Mouse (Mus musculus) midbrain, embryonic 11.5 days (tissue): ENCODE measurements around the gene 1700037H04Rik. TPM values are rescaled to one million over a fixed set of nuclear protein-coding genes. Genes with fewer than 3 reads are reported as not detected.
A peak's percentile ranks its signal among the peaks of the same experiment; 100 is the strongest.

Experiments used
- ATAC-seq: fragments of 200-750 bp; cut with Nextera tagmentation; 2 replicates; pipeline ENCODE4 v1.8.0; 2017; ENCODE audit warnings: moderate TSS enrichment, moderate library complexity; ENCODE audit not compliant: low FRiP score
- DNase-seq: peaks from one replicate; pipeline ENCODE4 v3.0.0; 2015; ENCODE audit warnings: low spot score; ENCODE audit errors: missing footprints
- H3K27ac ChIP-seq: fragments of 300-500 bp; sonication (generic); 2 replicates; pipeline ENCODE4 v1.5.1; 2014; ENCODE audit warnings: low read depth, low read length
- H3K27me3 ChIP-seq: fragments of 300-500 bp; sonication (generic); 2 replicates; pipeline ENCODE4 v1.6.1; 2014; ENCODE audit warnings: mild to moderate bottlenecking, low read length, moderate library complexity, mixed read lengths; ENCODE audit not compliant: control insufficient read depth, insufficient read depth
- H3K36me3 ChIP-seq: fragments of 300-500 bp; sonication (generic); 2 replicates; pipeline ENCODE4 v1.6.1; 2014; ENCODE audit warnings: mild to moderate bottlenecking, low read length, moderate library complexity, mixed read lengths; ENCODE audit not compliant: control insufficient read depth, insufficient read depth
- H3K4me1 ChIP-seq: fragments of 300-500 bp; sonication (generic); 2 replicates; pipeline ENCODE4 v1.6.1; 2014; ENCODE audit warnings: low read length; ENCODE audit not compliant: control insufficient read depth, insufficient read depth
- H3K4me2 ChIP-seq: fragments of 300-500 bp; sonication (generic); 2 replicates; pipeline ENCODE4 v1.6.1; 2014; ENCODE audit warnings: mild to moderate bottlenecking, moderate library complexity
- H3K4me3 ChIP-seq: fragments of 300-500 bp; sonication (generic); 2 replicates; pipeline ENCODE4 v1.5.1; 2014; ENCODE audit warnings: low read depth, low read length
- H3K9ac ChIP-seq: fragments of 300-500 bp; sonication (generic); 2 replicates; pipeline ENCODE4 v1.6.1; 2014; ENCODE audit warnings: low read length
- H3K9me3 ChIP-seq: fragments of 300-500 bp; sonication (generic); 2 replicates; pipeline ENCODE4 v1.6.1; 2016; ENCODE audit warnings: low read length; ENCODE audit not compliant: control insufficient read depth
- WGBS: fragments of 180-500 bp; shearing (Covaris S2); extraction: QIAGEN DNeasy Blood & Tissue Kit; methylation state at CpG from one replicate; pipeline ENCODE4 v1.1.7; 2014; 5-methylcytosine and 5-hydroxymethylcytosine counted together
- polyA plus RNA-seq: library from polyadenylated mRNA; unstranded; fragments of >200 nt; fragmentation: Nextera tagmentation; extraction: Ambion mirVana; gene quantifications from 2 replicates; pipeline ENCODE4 v1.2.1, GENCODE M21; 2014

Gene 1700037H04Rik
- polyA plus RNA-seq, 1 experiment from 2014 or later = 122 TPM

- no peak overlapping the region for H3K9ac ChIP-seq
- H3K4me2 ChIP-seq = no peak overlapping the region
- H3K4me1 ChIP-seq = no peaks in the 10 kb centered on the region
- DNase-seq (peak; percentile 35), ATAC-seq (0 out of 2 replicates have a peak, but pooled peaks have one; percentile 24)
- no peaks in the 10 kb centered on the region for H3K9me3 ChIP-seq
- H3K36me3 ChIP-seq = no peaks in the 10 kb centered on the region
- WGBS = 84% methylated on average over 11 of the region's 11 CpGs
- no peak overlapping the region for H3K27ac ChIP-seq
- H3K27me3 ChIP-seq = no peaks in the 10 kb centered on the region
- H3K4me3 ChIP-seq = no peak overlapping the region
These were observed 24.3 kb downstream of the 1700037H04Rik start for GRCm38 (mm10) chr2:131135521-131136139.

DNA sequence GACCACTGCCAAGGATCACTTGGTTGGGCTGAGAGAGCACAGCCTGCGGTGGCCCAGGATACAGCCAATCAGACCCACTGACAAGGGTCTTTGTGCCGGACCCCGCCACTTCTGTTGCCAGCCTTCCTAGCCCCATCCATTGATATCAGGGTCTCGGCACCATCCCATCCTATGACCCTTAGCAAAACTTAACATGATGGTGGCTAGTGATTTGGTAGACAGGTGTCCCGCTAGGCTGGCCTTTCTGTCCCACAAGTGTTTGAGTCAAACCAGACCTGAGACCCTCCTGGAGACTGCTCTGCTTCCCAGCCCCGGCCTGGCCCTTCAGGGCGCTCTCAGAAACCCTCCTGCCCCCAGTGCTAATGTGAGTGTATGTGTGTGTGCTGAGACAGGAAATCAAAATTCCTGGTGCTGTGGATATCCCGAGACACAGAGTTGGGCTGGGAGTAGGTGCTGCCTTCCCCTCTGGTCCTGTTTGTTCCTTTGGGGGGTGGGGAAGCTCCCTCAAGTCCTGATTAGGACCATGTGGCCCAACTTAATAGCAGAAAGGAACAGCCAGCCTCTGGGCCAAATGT lies 25.0 kb downstream of the 1700037H04Rik start:
- H3K4me1 ChIP-seq = no peaks in the 10 kb centered on the region
- H3K9me3 ChIP-seq = no peaks in the 10 kb centered on the region
- WGBS = 85% methylated on average over 8 of the region's 8 CpGs
- no peak overlapping the region for H3K9ac ChIP-seq
- no peaks in the 10 kb centered on the region for H3K27me3 ChIP-seq
- DNase-seq (no peak), ATAC-seq (no peak)
- no peak overlapping the region for H3K4me2 ChIP-seq
- no peak overlapping the region for H3K4me3 ChIP-seq
- H3K36me3 ChIP-seq = no peaks in the 10 kb centered on the region
- H3K27ac ChIP-seq = no peak overlapping the region; the same call in 1 of the 2 replicates

DNA sequence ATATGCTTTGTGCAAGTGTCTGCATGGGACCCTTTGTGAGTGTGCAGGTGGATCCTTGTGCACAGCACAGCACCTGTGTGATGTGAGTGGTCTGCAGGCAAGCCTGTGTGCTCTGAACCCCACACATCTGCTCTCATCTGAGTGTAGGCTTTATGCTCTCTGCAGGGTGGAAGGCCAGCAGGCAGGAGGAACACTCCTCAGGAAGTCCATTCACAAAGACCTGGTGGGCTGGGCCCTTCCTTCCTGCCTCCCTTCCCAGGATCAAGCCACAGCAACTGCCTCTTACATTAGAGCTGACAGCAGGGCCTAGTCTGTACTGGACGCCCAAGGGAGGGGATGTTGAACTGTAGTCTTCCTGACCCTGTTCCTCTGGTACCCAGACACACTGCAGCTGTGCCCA lies 25.5 kb downstream of the 1700037H04Rik start:
- Histone ChIP-seq H3K27ac (no peak overlapping the region), H3K9ac (no peak overlapping the region)

GRCm38 (mm10) chr2:131132930-131133547 lies 26.8 kb downstream of the 1700037H04Rik start, which contains the start of gene Gm11037:
TSS of gene Gm11037 (plus strand) at chr2:131133497.
- H3K9me3 ChIP-seq = no peaks in the 10 kb centered on the region
- H3K36me3 ChIP-seq = no peaks in the 10 kb centered on the region
- 89% methylated on average over 9 of the region's 9 CpGs for WGBS
- H3K4me3 ChIP-seq = no peak within 1 kb of the TSS
- H3K27me3 ChIP-seq = no peaks in the 10 kb centered on the region
- H3K4me1 ChIP-seq = no peaks in the 10 kb centered on the region; the same call in 1 of the 2 replicates
- no peak within 1 kb of the TSS for H3K9ac ChIP-seq
- peak; percentile 53 for DNase-seq
- no peak within 1 kb of the TSS for H3K4me2 ChIP-seq
- no peak for ATAC-seq
- no peak within 1 kb of the TSS for H3K27ac ChIP-seq

More for the DNA sequence above, 25.5 kb downstream of the 1700037H04Rik start:
- Histone ChIP-seq H3K4me3 (no peak overlapping the region), H3K9me3 (no peaks in the 10 kb centered on the region), H3K4me1 (no peaks in the 10 kb centered on the region), H3K27me3 (no peaks in the 10 kb centered on the region), H3K36me3 (no peaks in the 10 kb centered on the region), H3K4me2 (no peak overlapping the region)
- DNase-seq (peak; percentile 56), ATAC-seq (no peak)
- 38% methylated on average over 1 of the region's 1 CpGs for WGBS

DNA sequence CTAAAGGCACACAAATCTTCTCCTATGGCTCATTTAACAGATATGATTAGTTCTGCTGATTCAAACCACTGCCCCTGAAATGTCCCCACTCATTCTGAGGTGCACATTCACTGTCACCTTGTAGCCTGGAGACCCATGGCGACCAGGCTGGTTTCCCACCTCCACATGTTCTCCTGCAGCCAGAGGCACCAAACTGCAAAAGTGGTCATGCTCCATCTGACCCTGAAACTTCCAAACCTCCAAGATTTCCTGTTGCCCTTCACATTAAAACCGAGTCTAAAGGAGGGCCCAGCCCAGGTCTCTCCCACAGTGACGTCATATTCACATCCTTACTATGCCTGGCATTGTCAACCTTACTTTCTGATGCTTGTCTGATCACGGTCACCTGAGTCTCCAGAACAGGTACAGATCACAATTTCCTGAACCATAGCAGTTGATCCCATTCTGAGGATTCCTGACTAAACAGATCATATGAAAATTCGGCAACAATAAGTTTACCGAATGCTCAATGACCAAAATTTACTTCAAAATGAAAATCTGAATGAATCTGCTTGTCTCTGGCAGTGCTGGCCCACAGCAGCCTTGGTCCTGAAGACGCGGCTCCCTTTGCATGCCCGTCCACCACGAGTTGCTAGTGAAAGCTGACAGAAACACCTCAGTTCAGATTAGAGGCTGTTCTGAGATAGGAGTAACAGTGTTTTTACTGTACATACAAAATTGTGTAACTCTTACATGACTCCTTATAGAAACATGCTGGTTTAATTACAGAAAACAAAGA lies 27.6 kb downstream of the 1700037H04Rik start:
- WGBS = 87% methylated on average over 10 of the region's 10 CpGs
- DNase-seq = peak; percentile 49
- no peak overlapping the region for H3K4me3 ChIP-seq
- no peaks in the 10 kb centered on the region for H3K9me3 ChIP-seq
- peaks cover 7% of the 10 kb centered on the region for H3K4me1 ChIP-seq
- no peaks in the 10 kb centered on the region for H3K36me3 ChIP-seq
- no peak overlapping the region for H3K4me2 ChIP-seq
- no peak for ATAC-seq
- no peak overlapping the region for H3K27ac ChIP-seq
- H3K9ac ChIP-seq = no peak overlapping the region
- no peaks in the 10 kb centered on the region for H3K27me3 ChIP-seq

DNA sequence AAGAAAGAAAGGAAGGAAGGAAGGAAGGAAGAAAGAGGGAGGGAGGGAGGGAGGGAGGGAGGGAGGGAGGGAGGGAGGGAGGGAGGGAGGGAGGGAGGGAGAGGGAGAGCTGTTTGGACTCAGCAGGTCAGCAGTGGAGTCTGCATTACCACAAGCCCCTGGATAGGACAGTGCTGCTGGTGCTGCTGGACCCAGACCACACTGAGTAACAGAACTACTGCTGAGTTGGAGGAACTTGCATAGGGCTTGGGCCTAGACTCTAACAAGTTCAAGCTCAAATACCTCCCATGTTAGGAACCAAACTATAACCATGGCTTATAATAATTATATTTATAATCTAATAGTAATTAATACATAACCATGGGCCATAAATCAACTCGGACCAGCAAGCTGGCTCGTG lies 29.0 kb downstream of the 1700037H04Rik start:
- no peaks in the 10 kb centered on the region for H3K27me3 ChIP-seq
- ATAC-seq (no peak), DNase-seq (no peak)
- no peak overlapping the region for H3K4me2 ChIP-seq
- no peaks in the 10 kb centered on the region for H3K36me3 ChIP-seq
- H3K4me1 ChIP-seq = peaks cover 16% of the 10 kb centered on the region
- no peak overlapping the region for H3K4me3 ChIP-seq
- no peak overlapping the region for H3K9ac ChIP-seq
- WGBS = 89% methylated on average over 2 of the region's 2 CpGs
- H3K9me3 ChIP-seq = no peaks in the 10 kb centered on the region
- H3K27ac ChIP-seq = no peak overlapping the region

GRCm38 (mm10) chr2:131129836-131130235 lies 30.0 kb downstream of the 1700037H04Rik start:
- ATAC-seq (no peak), DNase-seq (peak; percentile 75)
- Histone ChIP-seq H3K9me3 (no peaks in the 10 kb centered on the region), H3K9ac (no peak overlapping the region), H3K27ac (no peak overlapping the region), H3K4me1 (peaks cover 16% of the 10 kb centered on the region), H3K27me3 (no peaks in the 10 kb centered on the region), H3K4me3 (no peak overlapping the region), H3K36me3 (no peaks in the 10 kb centered on the region), H3K4me2 (no peak overlapping the region)
- 89% methylated on average over 5 of the region's 5 CpGs for WGBS

DNA sequence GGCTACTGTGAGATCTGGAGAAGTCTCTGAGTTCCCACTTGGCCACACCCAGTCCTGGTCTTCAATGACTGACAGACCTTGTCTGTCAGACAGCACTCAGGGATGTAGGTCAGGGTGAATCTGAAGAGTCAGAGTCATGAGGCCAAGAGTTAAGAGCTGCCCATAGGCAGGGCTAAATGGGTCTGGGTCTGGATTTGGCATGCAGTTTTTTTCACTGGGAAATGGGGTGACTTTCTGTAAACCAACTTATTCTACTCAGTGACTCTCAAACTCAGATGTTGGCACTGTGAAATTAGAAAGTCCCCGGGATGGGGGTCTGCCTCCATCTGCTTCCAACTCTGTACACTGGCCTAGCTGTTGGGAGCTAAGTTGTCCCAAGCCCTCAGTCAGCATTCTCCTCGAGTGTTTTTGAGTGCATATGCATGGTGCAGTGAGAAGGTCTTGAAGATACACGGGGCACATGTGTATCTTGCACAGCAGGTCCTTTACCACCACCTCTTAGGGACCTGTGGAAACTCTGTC lies 31.2 kb downstream of the 1700037H04Rik start:
- ATAC-seq (no peak), DNase-seq (peak; percentile 66)
- no peak overlapping the region for H3K4me3 ChIP-seq
- H3K4me1 ChIP-seq = peaks cover 16% of the 10 kb centered on the region
- no peaks in the 10 kb centered on the region for H3K36me3 ChIP-seq
- WGBS = 82% methylated on average over 3 of the region's 3 CpGs
- H3K9ac ChIP-seq = no peak overlapping the region
- no peak overlapping the region for H3K27ac ChIP-seq
- no peaks in the 10 kb centered on the region for H3K27me3 ChIP-seq
- H3K9me3 ChIP-seq = no peaks in the 10 kb centered on the region
- 0 out of 2 replicates have a peak overlapping the region, but pooled peaks have one; percentile 4 for H3K4me2 ChIP-seq
